Mouse (Mus musculus): ENCODE measurements around the gene Hist1h2bc. TPM values are rescaled to one million over a fixed set of nuclear protein-coding genes. Genes with fewer than 3 reads are reported as not detected.

Gene Hist1h2bc
- total RNA-seq (2023) = 100 to 1,000 TPM; 108 to 117 TPM

DNA sequence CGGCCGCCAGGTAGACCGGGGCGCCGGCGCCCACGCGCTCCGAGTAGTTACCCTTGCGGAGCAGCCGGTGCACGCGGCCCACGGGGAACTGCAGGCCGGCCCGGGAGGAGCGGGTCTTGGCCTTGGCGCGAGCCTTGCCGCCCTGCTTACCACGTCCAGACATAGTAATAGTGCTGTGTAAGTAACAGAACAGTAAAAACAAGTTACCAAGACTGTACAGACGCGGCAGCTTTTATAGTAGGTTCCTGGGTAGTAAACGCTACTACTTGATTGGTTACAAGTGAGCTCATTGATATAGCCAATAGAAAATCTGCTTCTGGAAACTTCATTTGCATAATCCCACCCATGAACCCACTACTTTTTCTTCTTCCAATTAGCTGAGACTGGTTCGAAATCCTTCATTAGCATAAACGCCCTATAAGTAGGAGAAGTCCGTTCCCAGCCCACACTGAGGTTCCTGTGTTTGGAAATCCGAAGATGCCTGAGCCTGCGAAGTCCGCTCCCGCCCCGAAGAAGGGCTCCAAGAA is at the start of gene Hist1h2bc, which contains the start of gene Hist1h2ac:
Hist1h2bc (plus strand) TSS at position 445 of the 527 bp plus-strand sequence.
Hist1h2ac (minus strand) TSS at position 194 of the 527 bp plus-strand sequence.

GRCm38 (mm10) chr13:23695514-23695913 is 11.5 kb downstream of the Hist1h2bc start, which contains the start of gene Hist1h1t:
TSS of gene Hist1h1t (plus strand) at chr13:23695814.

GRCm38 (mm10) chr13:23698300-23698693 is 14.3 kb downstream of the Hist1h2bc start, which contains the start of gene Hist1h4c:
TSS of gene Hist1h4c (minus strand) at chr13:23698454.

GRCm38 (mm10) chr13:23710374-23711089 is 26.5 kb downstream of the Hist1h2bc start, which contains the start of gene Hfe:
TSS of gene Hfe (minus strand) at chr13:23710854.

GRCm38 (mm10) chr13:23738677-23739068 is 54.7 kb downstream of the Hist1h2bc start, which contains the start of gene Hist1h1c:
TSS of gene Hist1h1c (plus strand) at chr13:23738808.

Other genes with a start within 250 kb of the Hist1h2bc start
- under 1 TPM; 0.31 to 0.57 TPM for gene Btn1a1, start 218.3 kb upstream of the Hist1h2bc start, total RNA-seq (2023)
- gene Btn2a2, start 195.3 kb upstream of the Hist1h2bc start, total RNA-seq (2023) = not detected
- 1,000 to 10,000 TPM; 1,800 to 2,079 TPM for gene Hist1h4h, start 153.1 kb upstream of the Hist1h2bc start, total RNA-seq (2023)
- 1,000 to 10,000 TPM; 1,103 to 1,322 TPM for gene Hist1h2af, start 150.3 kb upstream of the Hist1h2bc start, total RNA-seq (2023)
- 100 to 1,000 TPM; 343 to 409 TPM for gene Hist1h3g, start 148.8 kb upstream of the Hist1h2bc start, total RNA-seq (2023)
- 100 to 1,000 TPM; 156 to 165 TPM for gene Hist1h2bh, start 140.8 kb upstream of the Hist1h2bc start, total RNA-seq (2023)
- 100 to 1,000 TPM; 484 to 531 TPM for gene Hist1h3f, start 140.1 kb upstream of the Hist1h2bc start, total RNA-seq (2023)
- gene Hist1h4f, start 132.6 kb upstream of the Hist1h2bc start, total RNA-seq (2023) = 1,000 to 10,000 TPM; 2,494 to 2,726 TPM
- gene Hist1h1d, start 130.9 kb upstream of the Hist1h2bc start, total RNA-seq (2023) = 100 to 1,000 TPM; 117 to 132 TPM
- 100 to 1,000 TPM; 919 to 946 TPM for gene Hist1h3e, start 121.8 kb upstream of the Hist1h2bc start, total RNA-seq (2023)
- gene Hist1h2ae, start 113.0 kb upstream of the Hist1h2bc start, total RNA-seq (2023) = 100 to 1,000 TPM; 213 to 226 TPM
- gene Hist1h2bg, start 112.8 kb upstream of the Hist1h2bc start, total RNA-seq (2023) = 1,000 to 10,000 TPM; 1,609 to 1,779 TPM
- gene Hist1h2bf, start 110.0 kb upstream of the Hist1h2bc start, total RNA-seq (2023) = 1,000 to 10,000 TPM; 1,205 to 1,340 TPM
- 100 to 1,000 TPM; 234 to 256 TPM for gene Hist1h2ad, start 109.8 kb upstream of the Hist1h2bc start, total RNA-seq (2023)
- 100 to 1,000 TPM; 207 to 247 TPM for gene Hist1h3d, start 108.4 kb upstream of the Hist1h2bc start, total RNA-seq (2023)
- 100 to 1,000 TPM; 821 to 965 TPM for gene Hist1h4d, start 102.6 kb upstream of the Hist1h2bc start, total RNA-seq (2023)
- 100 to 1,000 TPM; 117 to 129 TPM for gene Hist1h2be, start 63.1 kb upstream of the Hist1h2bc start, total RNA-seq (2023)
- 100 to 1,000 TPM; 854 to 881 TPM for gene Hist1h1e, start 61.6 kb upstream of the Hist1h2bc start, total RNA-seq (2023)
- 10 to 100 TPM; 59.5 to 67.1 TPM for gene Hist1h2ac, start 251 bp upstream of the Hist1h2bc start, total RNA-seq (2023)
- gene Hist1h1t, start 11.6 kb downstream of the Hist1h2bc start, total RNA-seq (2023) = 1 to 10 TPM; 2.5 to 2.9 TPM
- gene Hist1h4c, start 14.3 kb downstream of the Hist1h2bc start, total RNA-seq (2023) = 100 to 1,000 TPM; 435 to 497 TPM
- gene Hfe, start 26.7 kb downstream of the Hist1h2bc start, total RNA-seq (2023) = 1 to 10 TPM; 7.5 to 7.9 TPM
- 1,000 to 10,000 TPM; 1,583 to 1,684 TPM for gene Hist1h1c, start 54.6 kb downstream of the Hist1h2bc start, total RNA-seq (2023)
- gene Hist1h3c, start 61.4 kb downstream of the Hist1h2bc start, total RNA-seq (2023) = 100 to 1,000 TPM; 649 to 655 TPM
- 1,000 to 10,000 TPM in 1 of 2 experiments, 100 to 1,000 TPM in 1; 938 to 1,011 TPM for gene Hist1h2bb, start 62.5 kb downstream of the Hist1h2bc start, total RNA-seq (2023)
- gene Hist1h2ab, start 66.9 kb downstream of the Hist1h2bc start, total RNA-seq (2023) = 1,000 to 10,000 TPM; 1,348 to 1,643 TPM
- 1,000 to 10,000 TPM; 1,578 to 1,719 TPM for gene Hist1h3b, start 68.1 kb downstream of the Hist1h2bc start, total RNA-seq (2023)
- 100 to 1,000 TPM; 697 to 823 TPM for gene Hist1h4b, start 72.8 kb downstream of the Hist1h2bc start, total RNA-seq (2023)
- 100 to 1,000 TPM; 542 to 645 TPM for gene Hist1h4a, start 77.0 kb downstream of the Hist1h2bc start, total RNA-seq (2023)
- gene Hist1h3a, start 78.2 kb downstream of the Hist1h2bc start, total RNA-seq (2023) = 100 to 1,000 TPM; 941 to 991 TPM
- gene Hist1h1a, start 79.5 kb downstream of the Hist1h2bc start, total RNA-seq (2023) = 100 to 1,000 TPM; 476 to 542 TPM
- gene Trim38, start 85.7 kb downstream of the Hist1h2bc start, total RNA-seq (2023) = not detected
- not detected for gene Slc17a2, start 122.8 kb downstream of the Hist1h2bc start, total RNA-seq (2023)
- gene Slc17a3, start 155.2 kb downstream of the Hist1h2bc start, total RNA-seq (2023) = not detected
- not detected for gene Slc17a1, start 183.6 kb downstream of the Hist1h2bc start, total RNA-seq (2023)
- not detected for gene Slc17a4, start 230.8 kb downstream of the Hist1h2bc start, total RNA-seq (2023)
- not detected for gene Hist1h2ba, start 250.0 kb downstream of the Hist1h2bc start, total RNA-seq (2023)